Mouse (Mus musculus) lung, adult 18-20 months (tissue): ENCODE measurements around the gene Chil6.
A peak's percentile ranks its signal among the peaks of the same experiment; 100 is the strongest.

Experiments used
- DNase-seq, 2 experiments: peaks; one replicate each; pipeline ENCODE4 v3.0.0; 2022; ENCODE audit warnings: mixed read lengths in 2 of 2

Chil6 gene

DNA sequence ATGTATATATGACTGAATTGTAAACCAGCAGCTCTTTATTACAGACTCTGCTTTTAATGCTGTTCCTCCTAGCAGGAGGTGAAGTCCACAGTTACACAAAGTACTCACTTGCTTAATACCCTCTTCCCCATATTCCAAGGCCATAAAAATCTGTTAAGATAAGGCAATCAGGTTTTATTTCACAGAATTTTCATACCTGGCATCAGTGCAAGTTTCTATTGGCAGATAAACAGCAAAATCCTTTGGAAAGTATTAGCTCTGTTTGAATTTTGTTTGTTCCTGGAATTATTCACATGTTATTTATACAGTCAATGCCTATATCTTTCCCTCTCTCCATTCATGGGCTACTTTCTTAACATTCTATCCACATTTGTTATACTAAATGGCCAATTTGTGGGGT, at the start of gene Chil6:
Gene Chil6, minus strand, starts transcription at position 101 of the 400 bp plus-strand sequence.
- DNase-seq = no peak

DNA sequence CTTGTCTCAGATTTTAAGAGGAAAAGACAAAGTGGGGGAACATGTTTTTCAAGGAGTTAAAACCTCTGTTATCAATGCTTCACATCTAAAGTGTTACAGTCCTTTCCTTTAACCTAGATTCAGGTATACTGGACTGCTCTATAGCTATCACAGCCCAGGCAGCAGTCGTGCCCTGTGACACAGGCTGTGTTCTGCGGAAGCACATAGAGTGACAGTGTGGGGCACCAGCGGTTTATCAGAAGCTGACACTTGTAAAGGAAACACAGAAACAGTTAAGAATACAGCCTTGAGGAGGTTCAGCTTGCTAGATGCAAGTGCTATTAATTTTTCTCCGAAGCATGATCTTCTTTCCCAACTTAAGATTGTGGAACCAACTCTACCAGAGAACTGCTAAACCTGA, 46.6 kb upstream of the Chil6 start:
- no peak for DNase-seq

DNA sequence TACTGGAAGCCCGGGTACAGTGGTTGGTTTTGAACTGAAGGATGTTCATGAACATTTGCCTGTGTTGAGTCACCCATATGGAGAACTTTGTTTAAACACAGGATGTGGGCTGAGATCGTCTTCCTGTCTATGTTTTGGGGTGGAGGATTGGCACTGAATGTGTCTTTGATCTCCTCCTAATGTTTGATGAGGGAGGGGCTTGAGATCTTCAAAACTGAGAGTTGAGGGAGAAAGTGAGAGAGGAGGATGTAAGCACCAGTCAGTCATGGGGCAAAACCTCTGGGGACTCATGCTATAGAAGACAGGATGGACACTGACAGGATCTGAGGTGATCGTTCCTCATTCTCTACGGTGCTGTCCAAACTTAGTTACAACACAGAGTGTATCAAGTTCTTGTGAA, 43.6 kb upstream of the Chil6 start:
- DNase-seq = peak in 1 of 2 experiments; percentile 1

DNA sequence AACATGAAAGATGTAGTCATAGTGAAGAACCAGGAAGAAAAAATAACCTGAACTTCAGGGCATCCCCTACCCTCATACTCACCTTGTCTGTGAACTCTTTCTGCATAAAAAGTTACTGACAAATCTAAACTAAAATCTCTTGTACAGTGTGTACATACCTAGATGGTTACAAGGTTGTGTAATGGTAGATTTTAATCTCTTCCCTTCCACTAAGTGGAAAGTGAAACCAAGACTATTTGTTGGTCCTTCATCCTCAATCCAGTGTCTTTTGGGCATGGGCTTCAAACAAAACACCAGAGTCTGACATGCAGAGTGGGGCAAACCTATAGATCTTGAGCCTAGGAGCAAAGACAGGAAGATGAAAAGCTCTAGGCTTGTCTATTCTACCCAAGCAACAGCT, 43.0 kb upstream of the Chil6 start:
- no peak for DNase-seq

DNA sequence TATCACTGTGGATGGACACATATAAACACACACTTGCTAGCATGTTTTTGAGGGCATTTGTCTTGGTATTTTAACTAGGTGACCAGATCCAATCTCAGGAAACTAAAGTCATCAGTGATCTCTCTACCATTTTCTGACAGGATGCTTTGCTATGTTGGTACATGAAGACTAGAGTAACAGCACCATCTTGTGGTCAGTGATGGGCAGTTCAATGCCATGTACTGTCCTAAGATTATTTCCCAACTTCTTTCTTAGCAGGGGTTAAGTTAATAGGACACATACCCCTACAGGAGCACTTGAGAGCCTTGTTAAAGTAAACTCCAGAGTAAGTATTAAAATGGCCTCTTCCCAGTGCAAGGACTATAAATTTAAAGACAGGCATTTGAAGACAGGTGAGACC, 42.6 kb upstream of the Chil6 start:
- DNase-seq = peak in 1 of 2 experiments; percentile 36
